Mouse (Mus musculus): ENCODE results near the gene Tbrg1.

DNA sequence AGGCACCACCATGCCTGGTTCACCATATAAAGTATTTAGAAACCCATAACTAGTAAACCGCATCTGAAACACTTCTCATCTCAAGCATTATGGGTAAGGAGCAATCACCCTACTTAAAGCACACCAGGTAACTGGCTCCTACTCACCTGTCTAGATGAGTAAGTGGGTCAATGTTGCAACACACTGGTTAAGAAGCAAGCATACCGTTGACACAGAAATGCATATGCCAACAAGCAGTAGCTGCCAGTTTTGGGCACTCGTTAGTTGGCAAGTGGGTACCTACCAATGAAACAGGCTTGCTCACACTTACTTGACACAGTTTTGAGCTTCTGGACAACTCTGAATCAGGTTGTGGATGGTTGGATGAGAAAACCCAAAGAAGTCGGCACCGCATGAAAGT lies 6.5 kb downstream of the Tbrg1 start:
- no peak for TF ChIP-seq CTCF (conservative IDR thresholded peaks at IDR 0.05; ENCODE audit: insufficient read depth, insufficient read length, low read depth, low read length)
- TF ChIP-seq POLR2A (IDR thresholded peaks at IDR 0.05; ENCODE audit: low read depth, low read length), result no peak

Data from kidney, adult 2 months (tissue).